ENCODE assay signal across 11 mouse cellular contexts in genomic region chr7:125716724-125717123, GRCm38 (mm10). TPM values are rescaled to one million over a fixed set of nuclear protein-coding genes. Genes with fewer than 3 reads are reported as not detected.
A peak's percentile ranks its signal among the peaks of the same experiment; 100 is the strongest.
DNase-seq lines count a peak whose midpoint lies in the region; ATAC-seq lines count a peak whose summit lies in the region.
"Had no signal": no experiment of that assay in that cellular context is flagged by ENCODE, and none has a peak within 500 bp of the region (broad histone marks: within the 10 kb centered on the region; RNA-seq: fewer than 3 reads in every experiment).

No protein-coding gene starts in this region.

- H3K4me1 ChIP-seq in limb, embryonic 12.5 days (replicated peaks) = peaks cover 16% of the 10 kb centered on the region
- peaks cover 5% of the 10 kb centered on the region for H3K4me1 ChIP-seq in limb, embryonic 10.5 days
- peaks cover 16% of the 10 kb centered on the region for H3K4me1 ChIP-seq in intestine, embryonic 16.5 days (ENCODE audit: control insufficient read depth, insufficient read depth, low read length)
- H3K4me1 ChIP-seq in stomach, embryonic 15.5 days = peaks cover 7% of the 10 kb centered on the region; the same call in 1 of the 2 replicates

- DNase-seq in limb, embryonic 10.5 days (ENCODE audit: low spot score) = no peak
- DNase-seq in heart, adult 8-10 months (ENCODE audit: low spot score) = peak; percentile 13
- no peak for DNase-seq in cerebellum, adult 9-10 months
- no peak for DNase-seq in cerebellum, postnatal 10 days
- DNase-seq in frontal cortex, postnatal 36 days (ENCODE audit: low spot score in 2 of 2) = no peak
- DNase-seq: adrenal gland, adult 2 months; kidney, adult 8-10 months; right cerebral cortex, postnatal 25 days had no signal

- 0 out of 2 replicates have a peak, but pooled peaks cover 3% of the 10 kb centered on the region for H3K36me3 ChIP-seq in limb, embryonic 12.5 days
- H3K36me3 ChIP-seq in limb, embryonic 10.5 days = peaks cover 4% of the 10 kb centered on the region; the same call in 1 of the 2 replicates
- no peaks in the 10 kb centered on the region for H3K36me3 ChIP-seq in intestine, embryonic 16.5 days (ENCODE audit: control insufficient read depth, insufficient read depth, low read length)
- H3K36me3 ChIP-seq in stomach, embryonic 15.5 days = no peaks in the 10 kb centered on the region

- WGBS in limb, embryonic 12.5 days = 51% methylated on average over 2 of the region's 2 CpGs
- WGBS in limb, embryonic 10.5 days = 49% methylated on average over 2 of the region's 2 CpGs
- 48% methylated on average over 2 of the region's 2 CpGs for WGBS in intestine, embryonic 16.5 days
- 57% methylated on average over 2 of the region's 2 CpGs for WGBS in stomach, embryonic 15.5 days

- H3K27me3 ChIP-seq in limb, embryonic 12.5 days = no peaks in the 10 kb centered on the region
- H3K27me3 ChIP-seq in limb, embryonic 10.5 days (ENCODE audit: low read depth, poor library complexity, severe bottlenecking) = no peaks in the 10 kb centered on the region
- H3K27me3 ChIP-seq in intestine, embryonic 16.5 days (replicated peaks; ENCODE audit: control insufficient read depth, insufficient read depth, low read length) = no peaks in the 10 kb centered on the region
- no peaks in the 10 kb centered on the region for H3K27me3 ChIP-seq in stomach, embryonic 15.5 days (replicated peaks)

- H3K9me3 ChIP-seq in limb, embryonic 12.5 days = no peaks in the 10 kb centered on the region
- H3K9me3 ChIP-seq in limb, embryonic 10.5 days (replicated peaks) = no peaks in the 10 kb centered on the region
- H3K9me3 ChIP-seq in intestine, embryonic 16.5 days (ENCODE audit: control insufficient read depth, low read length) = no peaks in the 10 kb centered on the region
- no peaks in the 10 kb centered on the region for H3K9me3 ChIP-seq in stomach, embryonic 15.5 days

- no peak overlapping the region for H3K4me3 ChIP-seq in limb, embryonic 12.5 days (replicated peaks)
- H3K4me3 ChIP-seq in limb, embryonic 10.5 days = no peak overlapping the region
- no peak overlapping the region for H3K4me3 ChIP-seq in intestine, embryonic 16.5 days (ENCODE audit: low read length)
- H3K4me3 ChIP-seq in stomach, embryonic 15.5 days (replicated peaks) = no peak overlapping the region

- H3K27ac ChIP-seq in limb, embryonic 12.5 days = 0 out of 2 replicates have a peak overlapping the region, but pooled peaks have one; percentile 41
- H3K27ac ChIP-seq in limb, embryonic 10.5 days = no peak overlapping the region
- H3K27ac ChIP-seq in intestine, embryonic 16.5 days (ENCODE audit: low read length) = peak overlapping the region; percentile 76
- peak overlapping the region; percentile 44 for H3K27ac ChIP-seq in stomach, embryonic 15.5 days

- no peak for ATAC-seq in limb, embryonic 12.5 days (ENCODE audit: insufficient number of reproducible peaks, insufficient read depth, low FRiP score, low TSS enrichment, low read depth)
- ATAC-seq in intestine, embryonic 16.5 days = peak; percentile 80
- no peak for ATAC-seq in stomach, embryonic 15.5 days (ENCODE audit: insufficient read depth, low FRiP score, low read depth)

- H3K4me2 ChIP-seq in limb, embryonic 12.5 days = no peak overlapping the region
- no peak overlapping the region for H3K4me2 ChIP-seq in intestine, embryonic 16.5 days (ENCODE audit: low read depth, low read length)
- H3K4me2 ChIP-seq in stomach, embryonic 15.5 days = no peak overlapping the region

- H3K9ac ChIP-seq in limb, embryonic 12.5 days (replicated peaks) = no peak overlapping the region
- H3K9ac ChIP-seq in intestine, embryonic 16.5 days (ENCODE audit: low read depth, low read length) = no peak overlapping the region
- no peak overlapping the region for H3K9ac ChIP-seq in stomach, embryonic 15.5 days

RNA-seq across cellular contexts. Expression of gene D430042O09Rik, which starts 9.0 kb away (rescaled TPM):
- 10.6 and 12.0 TPM in 2 replicates for polyA plus RNA-seq in limb, embryonic 12.5 days (2016; fragmentation: Nextera tagmentation; extraction: Ambion mirVana)
- polyA plus RNA-seq in limb, embryonic 10.5 days (2016; fragmentation: Nextera tagmentation; extraction: Ambion mirVana) = 9.0 and 9.7 TPM in 2 replicates
- total RNA-seq in heart, adult 8-10 months (2022) = 10 to 100 TPM in 1 of 4 experiments, 1 to 10 TPM in 3; 8.9 to 12.0 (median 9.4) TPM
- 6.0 and 7.0 TPM in 2 replicates for polyA plus RNA-seq in intestine, embryonic 16.5 days (2015; fragmentation: Nextera tagmentation; extraction: Ambion mirVana)
- polyA plus RNA-seq in stomach, embryonic 15.5 days (2015; fragmentation: Nextera tagmentation; extraction: Ambion mirVana) = 6.0 and 8.0 TPM in 2 replicates

RNA-seq across cellular contexts. Expression of gene Gtf3c1, which starts 9.1 kb away (rescaled TPM):
- 48.1 and 48.2 TPM in 2 replicates for polyA plus RNA-seq in limb, embryonic 12.5 days (2016; fragmentation: Nextera tagmentation; extraction: Ambion mirVana)
- 44.4 and 50.6 TPM in 2 replicates for polyA plus RNA-seq in limb, embryonic 10.5 days (2016; fragmentation: Nextera tagmentation; extraction: Ambion mirVana)
- total RNA-seq in heart, adult 8-10 months (2022) = 10 to 100 TPM; 49.7 to 57.7 (median 54.7) TPM
- polyA plus RNA-seq in intestine, embryonic 16.5 days (2015; fragmentation: Nextera tagmentation; extraction: Ambion mirVana) = 15.8 and 18.8 TPM in 2 replicates
- polyA plus RNA-seq in stomach, embryonic 15.5 days (2015; fragmentation: Nextera tagmentation; extraction: Ambion mirVana) = 20.2 and 23.7 TPM in 2 replicates
